Comparison of ENCODE assay signal across 20 mouse cellular contexts in the genomic region with DNA sequence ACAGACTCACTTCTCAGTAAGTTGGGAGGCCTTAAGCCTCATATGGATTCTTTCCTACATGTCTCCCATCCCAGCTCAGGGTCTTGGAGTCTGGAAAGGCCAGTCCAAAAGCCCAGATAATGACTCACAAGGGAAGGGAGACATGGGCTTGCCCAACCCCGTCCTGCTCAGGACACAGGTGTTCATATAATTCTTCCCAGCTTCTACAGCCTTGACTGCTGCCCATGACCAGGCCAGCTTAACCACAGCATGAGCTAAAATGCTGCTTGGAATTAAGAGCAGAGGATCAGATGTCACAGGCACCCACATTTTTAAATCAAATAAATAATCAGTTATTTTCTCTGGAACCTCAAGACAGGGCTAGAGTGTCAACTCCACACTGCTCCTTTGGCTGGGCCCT.
"Had no signal": no experiment of that assay in that cellular context is flagged by ENCODE, and none has a peak within 500 bp of the region (broad histone marks: within the 10 kb centered on the region; RNA-seq: fewer than 3 reads in every experiment).

No protein-coding gene starts in this region.

- H3K9me3 ChIP-seq: lung, embryonic 15.5 days; midbrain, embryonic 13.5 days; midbrain, embryonic 15.5 days; neural tube, embryonic 13.5 days; neural tube, embryonic 15.5 days had no signal

- H3K4me1 ChIP-seq: megakaryocyte, embryonic 14.5 days; midbrain, embryonic 15.5 days; neural tube, embryonic 13.5 days had no signal

- H3K9ac ChIP-seq: lung, embryonic 15.5 days; midbrain, embryonic 13.5 days; midbrain, embryonic 15.5 days; neural tube, embryonic 13.5 days; neural tube, embryonic 15.5 days had no signal

- H3K27ac ChIP-seq: lung, embryonic 15.5 days; macrophage; midbrain, embryonic 13.5 days; midbrain, embryonic 15.5 days; neural tube, embryonic 13.5 days; neural tube, embryonic 15.5 days had no signal

- H3K36me3 ChIP-seq: midbrain, embryonic 13.5 days; midbrain, embryonic 15.5 days; neural tube, embryonic 15.5 days had no signal

- ATAC-seq: lung, postnatal 0 days; midbrain, embryonic 13.5 days; midbrain, embryonic 15.5 days had no signal

- H3K4me2 ChIP-seq: lung, embryonic 15.5 days; midbrain, embryonic 11.5 days; midbrain, embryonic 13.5 days; midbrain, embryonic 15.5 days; neural tube, embryonic 13.5 days; neural tube, embryonic 15.5 days had no signal

- H3K4me3 ChIP-seq: lung, embryonic 15.5 days; megakaryocyte, embryonic 14.5 days; midbrain, embryonic 13.5 days; midbrain, embryonic 15.5 days; neural tube, embryonic 13.5 days; neural tube, embryonic 15.5 days had no signal

- DNase-seq: lung, adult 2 months; lung, postnatal 14 days; lung, postnatal 36 days; retina, postnatal 1 day; right cerebral cortex, adult 18-20 months; right cerebral cortex, postnatal 25 days; right cerebral cortex, postnatal 4 days; spleen, adult 18-20 months; thymus, adult 18-20 months; thymus, postnatal 14 days; thymus, postnatal 36 days had no signal

- H3K27me3 ChIP-seq: lung, embryonic 15.5 days; megakaryocyte, embryonic 14.5 days; midbrain, embryonic 13.5 days; midbrain, embryonic 15.5 days; neural tube, embryonic 13.5 days; neural tube, embryonic 15.5 days had no signal
